Mouse (Mus musculus) splenic B cell, adult 2 months (primary cell): ENCODE results near the gene Dnajc1.

Experiments used
- DNase-seq: peaks from one replicate; pipeline ENCODE4 v3.0.0-alpha.2; 2011; ENCODE audit warnings: low read depth, low spot score
- H3K27me3 ChIP-seq: 2 replicates; pipeline ENCODE4 v1.6.1; 2012; ENCODE audit warnings: mild to moderate bottlenecking, low read length, moderate library complexity, mixed read lengths; ENCODE audit not compliant: control insufficient read depth, poor library complexity, insufficient read depth, severe bottlenecking
- H3K36me3 ChIP-seq: 2 replicates; pipeline ENCODE4 v1.6.1; 2012; ENCODE audit warnings: mild to moderate bottlenecking, low read length, moderate library complexity, mixed read lengths; ENCODE audit not compliant: control insufficient read depth, poor library complexity, insufficient read depth, severe bottlenecking

The Dnajc1 gene

DNA sequence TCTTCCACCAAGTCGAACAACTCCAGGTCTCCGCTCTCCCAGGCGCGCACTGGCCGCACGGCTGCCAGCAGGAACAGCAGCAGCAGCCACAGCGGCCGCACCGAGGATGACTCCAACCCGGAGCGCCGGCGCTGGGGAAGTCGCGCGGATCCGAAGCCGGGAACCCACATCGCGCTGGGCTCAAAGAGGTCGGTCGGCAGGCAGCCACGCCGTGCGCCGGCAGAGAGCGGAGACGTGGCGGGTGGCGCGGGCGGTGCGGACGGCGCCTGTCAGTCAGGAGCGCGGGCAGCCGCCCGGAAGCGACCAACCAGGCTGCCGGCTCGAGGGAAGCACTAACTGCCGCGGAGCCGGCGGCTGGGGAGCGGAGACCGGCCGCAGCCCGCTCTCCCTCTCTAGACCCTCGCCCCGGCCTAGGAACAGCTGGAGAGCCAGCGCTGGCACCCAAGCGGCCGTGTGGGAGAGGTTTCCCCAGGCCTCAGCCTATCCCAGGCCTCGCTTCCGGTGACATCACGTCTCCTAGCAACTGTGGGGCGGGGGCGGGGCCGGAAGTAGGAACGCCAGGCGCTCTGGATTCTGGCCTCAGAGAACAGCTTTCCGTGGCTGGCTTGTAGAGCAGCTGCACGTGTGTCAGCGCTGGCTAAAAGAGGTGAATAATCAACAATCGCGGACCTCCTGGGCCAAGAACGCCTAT lies at the start of gene Dnajc1:
Gene Dnajc1, minus strand, starts transcription at position 500 of the 691 bp plus-strand sequence.
- H3K36me3 ChIP-seq: no peaks in the 10 kb centered on the region
- DNase-seq: peak; percentile 87
- no peaks in the 10 kb centered on the region for H3K27me3 ChIP-seq

DNA sequence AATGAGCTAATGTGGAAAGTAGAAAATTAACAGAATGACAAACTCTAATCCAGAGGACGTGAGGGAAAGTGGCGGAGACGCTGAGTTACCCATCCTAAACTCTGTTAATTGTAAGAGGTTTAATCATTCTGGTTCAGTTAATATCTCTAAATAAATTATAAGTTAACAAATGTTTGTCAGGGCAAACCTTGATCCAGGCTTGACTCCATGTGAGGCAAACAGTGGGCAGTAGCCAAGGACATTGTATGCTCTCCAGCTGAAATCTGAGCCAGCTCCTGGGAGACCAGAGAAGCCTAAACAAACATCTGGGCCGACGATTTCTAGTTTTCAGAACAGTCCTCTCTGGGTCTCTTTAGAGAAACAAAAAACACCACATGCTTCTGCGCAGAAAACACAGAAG lies 49.2 kb upstream of the Dnajc1 start:
- Histone ChIP-seq H3K36me3 (no peaks in the 10 kb centered on the region), H3K27me3 (no peaks in the 10 kb centered on the region)
- no peak for DNase-seq

DNA sequence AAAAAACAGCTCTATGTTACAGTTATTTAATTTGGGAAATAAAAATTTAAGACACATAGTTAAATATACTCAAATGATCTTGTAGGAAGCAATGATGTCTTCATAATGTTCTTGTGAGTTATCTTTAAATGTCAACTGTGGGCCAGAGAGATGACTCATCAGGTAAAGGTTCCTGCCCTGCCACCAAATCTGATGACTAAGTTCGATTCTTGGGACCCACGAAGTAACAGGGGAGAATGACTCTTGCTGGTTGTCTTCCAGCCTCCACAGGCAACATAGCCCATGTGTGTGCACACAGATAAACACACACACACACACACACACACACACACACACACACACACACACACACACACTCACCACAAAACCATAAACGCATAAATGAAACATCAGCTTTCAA lies 22.6 kb upstream of the Dnajc1 start:
- no peak for DNase-seq
- H3K36me3 ChIP-seq: no peaks in the 10 kb centered on the region
- no peaks in the 10 kb centered on the region for H3K27me3 ChIP-seq

DNA sequence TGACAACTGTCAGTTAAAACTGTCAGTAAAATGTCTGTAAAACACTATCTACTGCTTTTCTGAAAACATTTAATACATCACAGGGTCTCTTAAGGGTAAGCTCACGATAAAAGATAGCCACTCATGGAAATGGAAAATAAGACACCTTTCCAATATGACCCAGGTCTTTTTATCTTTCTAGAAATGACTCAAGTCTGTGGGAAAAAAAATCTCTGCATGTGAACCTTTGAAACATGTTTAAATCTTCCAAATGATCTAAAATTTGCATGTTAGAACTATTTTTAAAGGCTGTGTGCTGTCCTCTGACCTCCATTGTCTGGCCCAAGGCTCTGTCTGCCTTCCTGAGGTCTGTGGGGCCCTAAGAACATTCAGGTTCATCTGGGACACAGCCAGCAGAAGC lies 11.0 kb upstream of the Dnajc1 start:
- no peaks in the 10 kb centered on the region for H3K36me3 ChIP-seq
- DNase-seq: no peak
- H3K27me3 ChIP-seq: no peaks in the 10 kb centered on the region

DNA sequence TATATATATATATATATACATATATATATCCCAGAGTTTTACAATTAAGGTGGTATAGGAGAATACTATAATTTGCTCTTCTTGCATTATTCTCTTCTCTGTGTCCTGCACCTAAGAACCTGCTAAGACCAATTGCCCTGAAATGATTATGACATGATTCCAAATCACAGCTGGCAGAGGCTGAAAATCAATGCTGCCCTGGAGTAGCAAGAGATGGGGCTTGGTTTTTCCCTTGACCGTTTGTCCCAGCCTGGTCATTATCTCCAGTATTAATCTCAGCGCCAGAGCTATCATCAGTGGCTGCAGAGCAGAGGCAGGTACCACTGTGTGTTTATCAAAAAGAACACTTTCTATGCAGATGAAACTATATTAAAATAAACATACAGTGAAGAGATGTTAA lies 9.1 kb upstream of the Dnajc1 start:
- H3K36me3 ChIP-seq: no peaks in the 10 kb centered on the region
- no peaks in the 10 kb centered on the region for H3K27me3 ChIP-seq
- DNase-seq: no peak

DNA sequence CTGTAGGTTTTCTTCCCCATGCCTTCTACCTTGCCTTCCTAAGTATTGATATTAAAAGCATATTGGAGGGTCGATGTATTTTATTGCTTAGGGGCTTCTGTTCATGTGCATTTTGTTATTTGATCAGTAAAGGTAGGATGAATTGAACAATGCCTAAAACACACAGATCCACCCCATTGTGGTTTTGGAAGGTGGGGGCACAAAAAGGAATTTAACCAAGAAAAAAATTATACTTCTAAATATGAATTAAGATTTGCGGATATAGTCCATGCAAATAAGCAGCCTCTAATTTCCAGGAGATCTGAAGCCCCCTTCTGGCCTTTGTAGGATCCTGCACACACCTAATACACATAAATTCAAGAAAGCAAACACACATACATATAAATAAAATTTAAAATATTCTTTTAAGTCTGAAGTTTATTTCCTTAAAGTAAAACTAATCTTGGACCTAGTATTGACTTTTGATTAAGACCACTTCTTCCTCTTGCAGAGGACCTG lies 441 bp upstream of the Dnajc1 start:
- Histone ChIP-seq H3K36me3 (no peaks in the 10 kb centered on the region), H3K27me3 (no peaks in the 10 kb centered on the region)
- peak; percentile 11 for DNase-seq

DNA sequence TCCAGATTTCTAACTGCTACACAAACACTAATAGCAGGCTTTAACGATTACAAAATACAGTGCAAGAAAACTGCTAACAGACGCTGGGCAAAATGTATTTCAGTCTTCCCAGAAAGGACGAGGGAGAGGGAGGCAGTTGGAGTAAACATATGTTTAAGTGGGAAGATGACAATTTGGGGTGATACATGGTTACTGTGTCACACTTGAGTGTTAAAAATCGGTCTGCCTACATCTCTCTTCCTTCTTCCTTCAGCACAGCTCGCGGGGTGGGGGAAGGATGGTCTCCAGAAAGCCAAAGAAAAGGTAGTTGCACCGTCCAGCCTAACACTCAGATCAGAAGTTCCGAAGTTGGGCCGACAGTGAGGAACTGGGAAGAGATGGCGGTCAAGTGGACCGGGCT lies 769 bp downstream of the Dnajc1 start:
- Histone ChIP-seq H3K27me3 (no peaks in the 10 kb centered on the region), H3K36me3 (no peaks in the 10 kb centered on the region)
- no peak for DNase-seq

DNA sequence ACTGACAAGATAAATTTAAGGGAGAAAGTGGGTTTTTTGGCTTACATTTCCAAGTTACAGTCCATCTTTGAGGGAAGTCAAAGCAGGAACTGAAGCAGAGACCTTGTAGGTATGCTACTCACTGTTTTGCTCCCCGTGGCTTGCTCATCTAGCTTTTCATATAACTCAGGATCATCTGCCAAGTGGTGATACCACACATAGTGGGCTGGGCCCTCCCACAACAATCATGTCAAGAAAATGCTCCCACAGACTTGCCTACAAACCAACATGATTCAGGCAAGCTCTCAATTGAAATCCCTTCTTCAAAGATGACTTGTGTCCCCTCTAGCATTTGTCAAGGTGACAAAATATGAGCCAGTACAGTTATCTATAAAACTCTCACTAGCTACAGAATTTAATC lies 3.0 kb downstream of the Dnajc1 start:
- no peaks in the 10 kb centered on the region for H3K36me3 ChIP-seq
- no peaks in the 10 kb centered on the region for H3K27me3 ChIP-seq
- DNase-seq: no peak

DNA sequence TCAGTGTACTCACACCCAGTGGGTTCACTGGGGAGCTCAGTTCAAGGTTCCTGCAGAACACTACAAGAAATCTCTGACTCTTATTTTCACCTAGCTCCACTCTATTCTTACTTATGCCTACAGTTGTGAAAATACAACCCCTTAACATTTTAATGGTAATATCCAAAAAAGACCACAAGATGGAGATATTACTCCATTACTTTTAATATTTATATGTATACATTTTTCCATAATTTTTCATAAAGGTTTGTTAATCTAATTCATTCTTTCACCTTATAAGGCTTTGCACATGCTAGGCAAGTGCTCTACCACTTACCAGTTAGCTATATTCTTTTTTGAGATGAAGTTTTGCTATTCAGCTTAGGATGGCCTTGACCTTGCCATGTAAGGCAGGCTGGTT lies 11.0 kb downstream of the Dnajc1 start:
- Histone ChIP-seq H3K36me3 (no peaks in the 10 kb centered on the region), H3K27me3 (no peaks in the 10 kb centered on the region)
- peak; percentile 50 for DNase-seq

DNA sequence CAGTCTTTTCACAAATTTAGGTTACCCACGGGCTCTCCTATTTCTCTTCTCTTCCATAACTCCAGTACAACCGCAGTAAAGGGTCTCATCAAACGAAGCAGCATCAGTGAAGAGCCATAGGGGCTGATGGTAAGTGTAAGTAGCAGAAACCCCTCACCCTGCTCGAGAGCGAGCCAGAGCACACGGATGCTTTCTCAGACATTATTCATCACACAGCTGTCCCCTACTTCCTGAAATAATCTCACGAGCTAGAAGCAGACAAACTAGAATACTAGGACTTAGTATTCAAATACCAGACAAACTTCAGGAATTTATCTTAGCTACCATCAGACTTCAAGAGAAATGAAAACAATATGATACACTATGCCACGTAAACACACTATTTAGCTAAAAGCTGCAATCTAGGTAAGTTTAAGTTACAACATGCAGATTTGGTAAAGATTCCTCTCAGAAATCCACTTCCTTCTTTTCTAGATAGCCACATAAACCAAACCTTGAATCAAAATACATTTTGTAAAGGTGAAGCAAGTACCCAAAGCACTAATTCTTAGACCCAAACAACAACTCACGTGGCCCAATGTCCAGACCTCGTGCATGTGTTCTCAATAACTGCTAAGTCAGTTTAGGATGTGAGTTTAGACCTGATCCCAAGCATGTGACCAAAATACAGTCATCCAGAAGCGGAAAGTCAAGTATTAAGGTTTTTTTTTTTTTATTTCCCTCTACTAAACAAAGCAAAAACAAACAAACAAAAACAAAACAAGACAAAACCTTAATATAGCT lies 20.0 kb downstream of the Dnajc1 start:
- peak; percentile 8 for DNase-seq
- no peaks in the 10 kb centered on the region for H3K27me3 ChIP-seq
- H3K36me3 ChIP-seq: no peaks in the 10 kb centered on the region

DNA sequence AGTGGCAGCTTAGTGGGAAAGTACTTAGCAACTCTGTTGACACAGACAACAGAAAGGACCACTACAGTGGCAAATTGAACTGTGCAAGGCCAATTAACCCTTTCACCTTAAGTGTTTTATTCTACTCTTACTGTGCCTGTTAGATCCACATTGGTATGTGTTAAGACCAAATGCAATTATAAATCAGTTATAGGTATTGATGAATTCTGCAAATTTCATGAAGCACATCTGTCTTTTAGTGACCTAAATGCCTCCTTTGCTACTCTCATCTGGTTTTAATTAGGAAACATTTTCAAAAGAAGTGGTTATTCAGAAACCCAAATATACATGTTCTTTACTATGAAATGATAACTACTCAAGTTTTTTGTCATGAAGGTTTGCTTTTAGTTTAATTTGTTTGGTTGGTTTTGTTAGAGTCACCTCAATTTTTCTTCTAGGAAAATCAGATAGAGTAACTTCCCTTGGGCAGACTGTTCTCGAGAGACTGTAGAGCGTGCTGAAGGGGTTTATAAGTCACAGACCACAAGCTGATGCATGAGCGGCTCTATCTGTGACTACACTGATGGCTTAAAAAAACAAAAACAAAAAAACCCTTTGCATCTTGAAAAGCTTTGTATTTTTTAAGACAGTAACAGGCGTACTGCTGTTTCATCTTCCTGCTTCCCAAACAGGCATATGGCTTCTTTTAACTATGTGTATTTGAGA lies 21.7 kb downstream of the Dnajc1 start:
- DNase-seq: peak; percentile 8
- Histone ChIP-seq H3K27me3 (no peaks in the 10 kb centered on the region), H3K36me3 (no peaks in the 10 kb centered on the region)

DNA sequence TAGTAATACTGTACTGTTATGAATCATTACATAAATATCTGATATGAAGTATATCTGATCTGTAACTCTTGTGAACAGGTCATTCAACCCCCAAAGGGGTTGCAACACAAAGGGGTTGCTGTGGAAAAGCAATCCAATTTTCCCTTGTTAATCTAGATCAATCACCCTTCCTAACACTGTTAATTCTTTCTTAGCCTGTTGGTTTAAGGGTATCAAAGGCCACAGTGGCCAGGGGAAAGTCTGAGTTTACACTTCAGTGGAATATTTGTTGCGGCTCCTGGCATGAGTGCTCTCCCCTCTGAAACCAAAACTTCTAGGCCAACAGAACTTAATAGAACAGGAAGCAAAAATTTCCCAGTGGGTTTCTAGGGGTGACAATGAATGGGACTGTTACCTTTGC lies 28.2 kb downstream of the Dnajc1 start:
- DNase-seq: no peak
- H3K36me3 ChIP-seq: no peaks in the 10 kb centered on the region
- H3K27me3 ChIP-seq: no peaks in the 10 kb centered on the region

DNA sequence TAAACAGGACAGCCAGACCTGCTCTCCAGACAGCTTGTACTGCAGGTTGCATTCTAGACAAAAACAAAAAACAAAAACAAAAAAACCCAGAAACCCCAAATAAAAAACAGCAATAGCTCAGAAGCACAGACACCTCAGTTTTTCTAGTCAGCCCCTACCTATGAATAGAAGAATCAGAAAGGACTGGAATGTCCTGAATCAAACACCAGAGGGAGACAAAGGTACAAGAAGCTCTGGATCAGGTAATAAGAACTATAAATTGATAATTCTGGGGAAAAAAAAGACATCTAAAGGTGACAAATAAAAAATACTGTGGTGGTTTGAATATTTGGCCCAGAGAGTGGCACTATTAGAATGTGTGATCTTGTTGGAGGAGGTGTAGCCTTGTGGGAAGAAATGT lies 37.3 kb downstream of the Dnajc1 start:
- DNase-seq: peak; percentile 32
- H3K36me3 ChIP-seq: no peaks in the 10 kb centered on the region
- no peaks in the 10 kb centered on the region for H3K27me3 ChIP-seq

DNA sequence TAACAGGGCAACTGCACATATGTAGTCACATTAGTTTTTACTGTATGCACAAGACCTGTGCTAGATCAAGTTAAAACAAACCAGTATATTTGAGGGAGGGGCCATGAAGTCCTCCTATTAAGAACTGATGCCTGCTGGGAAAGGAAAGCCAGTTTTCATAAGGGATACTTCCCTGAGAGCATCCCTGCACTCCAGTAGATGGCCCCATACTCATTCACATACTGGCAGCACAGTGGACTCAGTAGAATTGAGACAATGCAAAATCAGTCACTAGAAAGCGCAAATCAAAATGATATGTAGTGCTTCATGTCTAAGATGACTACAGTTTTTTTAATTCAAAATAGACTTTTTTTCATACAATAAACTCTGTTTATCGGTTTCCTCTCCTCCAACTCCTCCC lies 40.0 kb downstream of the Dnajc1 start:
- Histone ChIP-seq H3K36me3 (no peaks in the 10 kb centered on the region), H3K27me3 (no peaks in the 10 kb centered on the region)
- DNase-seq: no peak

DNA sequence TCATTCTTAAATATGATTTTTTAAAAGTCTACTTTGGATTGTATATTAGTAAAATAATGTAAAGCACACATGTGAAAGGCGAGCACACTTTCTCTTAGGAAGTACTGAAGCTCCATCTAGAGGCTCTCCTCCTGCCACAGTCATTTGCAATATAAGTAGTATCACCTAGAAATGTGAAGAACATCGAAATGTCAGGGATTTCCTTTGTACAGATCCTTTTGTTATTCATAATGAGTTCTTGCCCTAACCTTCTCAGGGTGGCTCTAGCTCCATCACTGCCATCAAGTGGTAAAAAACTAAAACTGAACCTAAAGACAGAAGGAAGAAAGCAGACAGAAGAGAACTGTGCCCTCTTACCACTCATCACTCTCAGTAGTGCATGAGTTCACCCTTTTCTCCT lies 49.2 kb downstream of the Dnajc1 start:
- Histone ChIP-seq H3K36me3 (no peaks in the 10 kb centered on the region), H3K27me3 (no peaks in the 10 kb centered on the region)
- DNase-seq: peak; percentile 32
